Mouse (Mus musculus): ENCODE data around the gene Shkbp1. TPM values are rescaled to one million over a fixed set of nuclear protein-coding genes. Genes with fewer than 3 reads are reported as not detected.
A peak's percentile ranks its signal among the peaks of the same experiment; 100 is the strongest.

Gene Shkbp1
- 59.5 and 59.9 TPM in 2 replicates for polyA plus RNA-seq (2016; fragmentation: Nextera tagmentation; extraction: Ambion mirVana)

DNA sequence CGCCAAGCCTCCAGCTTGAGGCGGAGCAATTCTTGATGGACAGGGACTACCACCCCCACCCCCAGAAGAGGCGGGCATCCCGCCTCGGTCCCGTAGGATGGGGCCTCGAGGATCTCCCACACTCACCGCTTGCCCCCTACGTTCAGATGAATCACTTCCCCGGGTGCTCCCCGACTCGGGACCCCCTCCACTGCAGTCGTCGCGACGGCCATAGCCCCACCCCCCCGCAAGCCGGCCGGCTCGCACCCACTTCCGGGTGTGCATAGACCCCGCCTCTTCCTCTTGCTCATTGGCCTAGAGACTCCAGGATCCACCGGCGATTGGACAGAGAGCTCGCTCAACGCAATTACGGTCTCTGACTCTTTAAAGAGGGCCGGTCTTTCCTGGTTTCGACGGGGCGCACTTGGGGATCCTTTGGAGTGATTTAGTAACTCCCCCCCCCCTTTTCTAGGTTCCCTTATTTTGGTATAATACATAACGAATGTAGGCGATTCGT, at the start of gene Shkbp1:
Shkbp1 (minus strand) TSS at position 275 of the 496 bp plus-strand sequence.
- WGBS: under 1% methylated on average over 34 of the region's 34 CpGs
- Histone ChIP-seq H3K27ac (no peak within 1 kb of the TSS), H3K27me3 (peaks cover 28% of the 10 kb centered on the region), H3K4me2 (peak within 1 kb of the TSS; percentile 73), H3K9me3 (no peaks in the 10 kb centered on the region), H3K9ac (replicated peaks) (peak within 1 kb of the TSS; percentile 58), H3K36me3 (peaks cover 22% of the 10 kb centered on the region), H3K4me1 (replicated peaks) (peaks cover 23% of the 10 kb centered on the region), H3K4me3 (replicated peaks) (peak within 1 kb of the TSS; percentile 64)
- peak; percentile 84 for ATAC-seq (ENCODE audit: insufficient number of reproducible peaks, insufficient read depth, low FRiP score, low TSS enrichment, low read depth)

DNA sequence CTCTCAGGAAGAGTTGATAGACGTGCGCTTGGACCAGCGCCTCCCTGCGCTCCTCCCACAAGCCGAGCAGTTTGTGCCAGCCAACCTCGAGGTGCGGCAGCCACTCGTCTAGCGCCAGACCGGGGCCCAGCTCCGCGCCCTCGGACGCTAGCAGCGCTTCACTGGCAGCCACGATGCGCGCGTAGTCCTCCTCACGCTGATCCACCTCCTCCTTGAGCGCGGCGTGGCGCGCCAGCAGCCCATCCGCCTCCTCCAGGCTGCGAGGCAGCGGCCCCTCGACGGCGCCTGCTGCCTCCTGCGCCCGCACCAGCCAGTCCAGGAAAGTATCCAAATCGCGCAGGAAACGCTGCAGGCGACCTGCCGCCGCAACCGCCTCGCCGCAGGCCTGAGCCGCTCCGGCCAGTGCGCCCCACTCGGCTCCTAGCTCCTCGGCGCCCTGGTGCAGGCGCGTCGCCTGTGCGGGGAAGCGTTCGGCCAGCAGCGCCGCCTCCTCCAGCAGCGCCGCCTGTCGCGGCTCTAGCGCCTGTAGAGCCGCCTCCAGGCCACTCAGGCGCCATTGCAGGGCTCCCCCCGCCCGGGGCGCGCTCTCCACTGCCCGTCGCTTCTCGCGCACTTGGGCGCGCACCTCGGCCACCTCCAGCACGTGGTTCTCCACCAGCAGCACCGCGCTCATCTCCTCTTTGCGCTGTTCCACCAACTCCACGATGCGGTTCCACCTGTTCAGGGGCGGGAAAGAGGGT, 48.6 kb upstream of the Shkbp1 start:
- H3K4me1 ChIP-seq (replicated peaks): peaks cover 21% of the 10 kb centered on the region
- WGBS: 6% methylated on average over 81 of the region's 81 CpGs
- peak overlapping the region; percentile 37 for H3K4me2 ChIP-seq

DNA sequence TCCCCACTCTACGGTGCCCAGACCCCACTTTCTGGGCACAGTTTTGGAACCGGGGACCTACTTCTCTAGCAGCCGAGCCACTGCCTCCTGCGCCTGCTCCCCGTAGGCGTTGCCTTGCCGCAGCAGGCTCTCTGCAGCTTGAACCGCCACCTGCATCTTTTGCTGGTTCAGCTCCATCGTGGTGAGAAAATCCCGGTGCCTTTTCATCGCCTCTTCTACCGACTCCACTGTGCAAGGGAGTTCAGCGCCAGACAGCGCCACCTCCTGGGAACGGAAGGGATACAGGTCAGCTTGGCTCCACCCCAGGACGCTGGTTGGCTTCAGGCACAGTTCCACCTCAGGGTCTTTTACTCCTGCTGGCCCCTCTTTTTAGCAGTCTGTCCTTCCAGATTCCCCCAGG, 46.9 kb upstream of the Shkbp1 start:
- Histone ChIP-seq H3K9me3 (peaks cover 16% of the 10 kb centered on the region), H3K9ac (replicated peaks) (no peak overlapping the region), H3K4me2 (no peak overlapping the region), H3K4me1 (replicated peaks) (peaks cover 6% of the 10 kb centered on the region; the same call in 1 of the 2 replicates), H3K27ac (no peak overlapping the region), H3K4me3 (replicated peaks) (no peak overlapping the region), H3K27me3 (peaks cover 96% of the 10 kb centered on the region), H3K36me3 (no peaks in the 10 kb centered on the region)
- ATAC-seq (ENCODE audit: insufficient number of reproducible peaks, insufficient read depth, low FRiP score, low TSS enrichment, low read depth): no peak
- 11% methylated on average over 16 of the region's 16 CpGs for WGBS

More for the DNA sequence above, 48.6 kb upstream of the Shkbp1 start:
- no peaks in the 10 kb centered on the region for H3K36me3 ChIP-seq
- no peak overlapping the region for H3K9ac ChIP-seq (replicated peaks)
- peak overlapping the region; percentile 25 for H3K4me3 ChIP-seq (replicated peaks)
- ATAC-seq (ENCODE audit: insufficient number of reproducible peaks, insufficient read depth, low FRiP score, low TSS enrichment, low read depth): no peak
- H3K27me3 ChIP-seq: peaks cover 98% of the 10 kb centered on the region
- H3K9me3 ChIP-seq: peaks cover 16% of the 10 kb centered on the region
- no peak overlapping the region for H3K27ac ChIP-seq

DNA sequence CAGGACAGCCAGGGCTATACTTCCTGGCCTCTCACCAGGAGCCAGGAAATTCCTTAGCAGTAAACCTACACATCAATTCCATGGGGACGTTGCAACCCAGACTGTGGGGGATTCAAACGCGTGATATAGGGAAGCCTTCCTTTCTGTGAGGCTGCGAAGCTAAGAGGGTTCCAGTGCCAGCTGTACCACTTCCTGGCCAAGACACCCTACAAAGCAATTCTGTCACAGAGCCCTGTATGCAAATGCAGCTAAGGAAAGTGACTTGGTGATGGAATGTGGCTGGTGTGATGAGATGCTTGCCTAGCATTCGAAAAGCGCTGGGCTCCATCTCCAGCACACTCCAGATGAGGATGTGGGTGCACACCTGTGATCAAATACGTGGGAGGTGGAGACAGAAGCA, 44.7 kb upstream of the Shkbp1 start:
- H3K27me3 ChIP-seq: peaks cover 96% of the 10 kb centered on the region
- H3K9me3 ChIP-seq: peaks cover 11% of the 10 kb centered on the region
- no peak overlapping the region for H3K4me3 ChIP-seq (replicated peaks)
- 80% methylated on average over 7 of the region's 7 CpGs for WGBS
- no peaks in the 10 kb centered on the region for H3K36me3 ChIP-seq
- no peak for ATAC-seq (ENCODE audit: insufficient number of reproducible peaks, insufficient read depth, low FRiP score, low TSS enrichment, low read depth)
- H3K4me1 ChIP-seq (replicated peaks): 0 out of 2 replicates have a peak, but pooled peaks cover 8% of the 10 kb centered on the region
- H3K27ac ChIP-seq: no peak overlapping the region
- H3K9ac ChIP-seq (replicated peaks): no peak overlapping the region
- no peak overlapping the region for H3K4me2 ChIP-seq

DNA sequence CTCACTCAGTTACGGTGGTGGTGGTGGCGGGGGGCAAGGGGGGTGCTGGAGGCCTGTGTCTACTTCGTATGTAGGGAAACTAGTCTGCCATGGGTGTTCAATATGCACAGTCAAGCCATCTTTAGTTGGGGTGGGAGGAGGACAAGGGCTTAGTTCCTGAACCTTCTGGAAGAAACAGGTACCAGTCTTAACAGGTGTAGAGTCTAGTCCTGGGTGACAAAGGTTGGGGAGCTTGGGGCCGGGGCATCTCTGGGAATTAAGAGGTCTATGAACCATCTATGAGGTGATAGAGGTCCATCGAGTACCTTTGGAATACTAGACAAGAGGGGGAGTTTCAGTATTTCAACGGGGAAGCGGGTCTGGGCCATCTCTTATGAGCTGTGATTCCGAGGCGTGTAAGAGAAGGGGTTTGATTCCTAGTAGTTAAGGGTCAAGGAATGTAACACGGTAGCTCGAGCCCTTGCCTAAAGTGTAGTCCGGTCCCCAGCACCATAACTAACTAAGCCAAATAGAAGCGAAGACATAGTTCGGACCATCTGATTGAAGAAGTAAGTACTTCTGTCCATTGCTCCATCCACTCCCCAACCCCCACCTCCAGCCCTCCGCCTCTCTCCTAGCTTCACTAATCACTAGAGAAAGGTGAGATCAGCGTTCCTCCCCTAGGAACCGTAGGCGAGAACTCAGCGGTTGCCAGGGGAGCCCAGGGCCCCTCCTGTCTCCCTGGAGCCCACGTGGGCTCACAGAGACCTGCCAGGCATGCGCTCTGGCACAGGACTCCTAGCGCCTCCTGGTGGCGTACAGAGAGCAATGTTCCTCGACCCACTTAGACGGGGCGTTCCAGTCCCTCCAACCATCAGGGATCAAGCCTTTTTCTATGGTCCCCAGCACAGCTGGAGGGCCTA, 41.5 kb upstream of the Shkbp1 start:
- Histone ChIP-seq H3K9ac (replicated peaks) (no peak overlapping the region), H3K9me3 (no peaks in the 10 kb centered on the region), H3K4me3 (replicated peaks) (0 out of 2 replicates have a peak overlapping the region, but pooled peaks have one; percentile 53), H3K27me3 (peaks cover 94% of the 10 kb centered on the region), H3K27ac (no peak overlapping the region), H3K4me2 (peak overlapping the region; percentile 70), H3K4me1 (replicated peaks) (0 out of 2 replicates have a peak, but pooled peaks cover 3% of the 10 kb centered on the region), H3K36me3 (no peaks in the 10 kb centered on the region)
- WGBS: 17% methylated on average over 26 of the region's 26 CpGs
- ATAC-seq (ENCODE audit: insufficient number of reproducible peaks, insufficient read depth, low FRiP score, low TSS enrichment, low read depth): no peak

DNA sequence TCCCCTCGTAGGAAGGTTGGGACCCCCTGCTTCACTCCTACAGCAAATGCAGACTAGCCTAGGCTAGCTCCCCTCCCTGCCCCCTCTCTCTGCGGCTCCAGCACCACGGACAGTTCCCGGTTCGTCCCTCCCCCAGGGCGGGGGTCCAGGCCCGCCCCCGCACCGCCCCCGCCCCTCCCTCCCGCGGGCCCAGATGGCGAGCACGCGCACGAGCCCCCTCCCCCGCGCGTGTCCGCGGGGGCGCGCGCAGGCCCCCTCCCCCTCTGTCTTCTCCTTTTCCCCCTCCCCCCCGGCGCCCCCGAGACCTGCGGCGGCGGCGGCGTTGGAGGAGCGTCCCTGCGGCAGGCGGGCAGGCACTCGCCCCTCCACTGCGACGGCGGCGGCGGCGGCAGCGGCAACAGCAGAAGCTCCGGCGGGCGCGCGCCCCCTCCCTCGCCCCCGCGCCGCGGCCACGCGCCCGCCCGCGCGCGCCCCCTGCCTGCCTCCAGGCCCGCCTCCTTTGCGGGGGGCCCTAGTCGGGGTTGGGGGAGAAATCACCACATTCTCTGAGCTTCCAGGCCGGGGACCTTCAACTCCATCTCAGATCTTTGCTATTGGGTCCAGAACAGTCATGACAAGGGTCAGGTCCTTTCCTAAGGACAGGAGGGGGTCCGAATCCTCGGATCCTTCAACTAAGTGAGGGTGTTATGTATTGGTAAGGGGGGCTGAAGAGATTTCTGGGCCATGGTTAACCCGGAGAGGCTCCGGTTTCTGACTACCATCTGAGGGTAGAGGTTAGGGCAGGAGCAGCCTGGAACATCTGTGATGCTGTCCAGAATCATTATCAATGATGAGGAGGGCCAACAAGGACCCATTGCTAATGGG, 40.6 kb upstream of the Shkbp1 start:
- Histone ChIP-seq H3K36me3 (no peaks in the 10 kb centered on the region), H3K9me3 (no peaks in the 10 kb centered on the region), H3K9ac (replicated peaks) (peak overlapping the region; percentile 27; the same call in 1 of the 2 replicates), H3K4me3 (replicated peaks) (peak overlapping the region; percentile 53), H3K27ac (no peak overlapping the region), H3K4me1 (replicated peaks) (0 out of 2 replicates have a peak, but pooled peaks cover 3% of the 10 kb centered on the region), H3K27me3 (peaks cover 94% of the 10 kb centered on the region), H3K4me2 (peak overlapping the region; percentile 70)
- WGBS: 3% methylated on average over 46 of the region's 68 CpGs
- ATAC-seq (ENCODE audit: insufficient number of reproducible peaks, insufficient read depth, low FRiP score, low TSS enrichment, low read depth): no peak

DNA sequence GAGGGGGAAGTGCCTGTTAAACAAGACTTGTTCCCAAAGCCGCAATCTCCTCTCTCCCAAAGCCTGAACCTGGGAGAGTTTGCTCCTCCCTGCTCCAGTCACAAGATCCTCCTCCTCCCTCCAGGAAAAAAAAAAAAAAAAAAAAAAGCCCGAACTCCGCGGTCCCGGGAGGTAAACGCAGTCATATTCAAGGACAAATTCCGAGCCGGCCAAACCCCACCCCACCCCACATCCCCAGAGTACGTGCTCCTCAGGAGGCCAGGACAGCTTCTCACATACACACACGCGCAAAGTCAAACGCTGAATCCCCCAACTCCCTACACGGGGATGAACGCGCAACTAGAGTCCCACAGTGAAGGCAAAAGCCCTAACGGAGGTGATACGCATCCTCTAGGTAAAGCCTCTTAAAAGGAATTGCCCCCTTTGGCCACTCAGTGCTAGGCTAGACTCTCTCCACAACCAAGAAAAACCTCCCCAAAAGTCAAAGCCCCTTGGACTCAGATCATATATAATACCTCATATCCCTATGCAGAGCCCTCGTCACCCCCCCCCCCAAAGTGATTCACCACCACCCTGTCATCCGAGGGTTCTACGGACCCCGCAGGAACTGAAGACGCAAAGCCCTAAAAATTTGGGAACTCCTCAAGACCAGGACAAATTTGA, 39.8 kb upstream of the Shkbp1 start:
- Histone ChIP-seq H3K9ac (replicated peaks) (no peak overlapping the region; the same call in 1 of the 2 replicates), H3K27me3 (peaks cover 94% of the 10 kb centered on the region), H3K27ac (no peak overlapping the region), H3K4me2 (peak overlapping the region; percentile 70), H3K36me3 (no peaks in the 10 kb centered on the region), H3K9me3 (no peaks in the 10 kb centered on the region), H3K4me3 (replicated peaks) (peak overlapping the region; percentile 53), H3K4me1 (replicated peaks) (0 out of 2 replicates have a peak, but pooled peaks cover 3% of the 10 kb centered on the region)
- WGBS: 3% methylated on average over 22 of the region's 22 CpGs
- no peak for ATAC-seq (ENCODE audit: insufficient number of reproducible peaks, insufficient read depth, low FRiP score, low TSS enrichment, low read depth)

DNA sequence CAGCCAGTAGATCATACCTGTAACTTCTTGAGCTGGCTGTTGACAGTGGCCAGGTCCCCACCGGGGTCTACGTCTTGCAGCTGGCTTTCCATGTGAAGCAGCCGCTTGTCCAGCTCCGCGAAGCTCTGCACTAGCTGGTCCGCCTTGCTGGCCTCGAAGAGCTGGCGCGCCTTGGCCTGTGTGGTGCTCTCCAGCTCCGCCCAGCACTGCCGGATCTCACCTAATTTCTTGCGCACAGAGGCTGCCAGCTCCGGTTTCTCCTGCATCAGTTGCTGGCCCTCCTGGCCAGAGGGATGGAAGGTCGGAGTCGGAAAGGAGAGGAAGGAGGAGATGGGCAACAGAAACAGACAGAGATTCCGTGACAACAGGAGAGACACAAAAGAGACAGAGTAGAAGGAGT, 35.6 kb upstream of the Shkbp1 start:
- 34% methylated on average over 16 of the region's 16 CpGs for WGBS
- no peak overlapping the region for H3K4me3 ChIP-seq (replicated peaks)

DNA sequence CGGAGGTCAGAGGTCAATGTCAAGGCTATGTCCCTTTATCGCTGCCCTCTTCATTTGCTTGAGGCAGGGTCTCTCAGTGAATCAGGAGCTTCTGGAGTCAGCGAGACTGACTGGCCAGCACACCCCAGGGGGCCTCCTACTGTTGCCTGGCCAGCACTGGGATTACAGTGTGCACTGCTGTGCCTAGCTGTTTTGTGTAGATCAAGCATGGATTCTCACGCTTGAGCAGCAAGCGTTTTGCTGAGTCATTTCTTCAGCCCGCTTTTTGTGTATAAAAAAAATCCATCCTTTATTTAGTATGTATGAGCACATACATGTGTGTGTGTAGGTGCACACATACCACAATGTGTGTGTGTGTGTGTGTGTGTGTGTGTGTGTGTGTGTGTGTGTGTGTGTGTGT, 33.4 kb upstream of the Shkbp1 start:
- H3K4me2 ChIP-seq: no peak overlapping the region
- WGBS: 68% methylated on average over 6 of the region's 6 CpGs
- H3K27me3 ChIP-seq: peaks cover 57% of the 10 kb centered on the region
- no peak for ATAC-seq (ENCODE audit: insufficient number of reproducible peaks, insufficient read depth, low FRiP score, low TSS enrichment, low read depth)
- H3K9me3 ChIP-seq: no peaks in the 10 kb centered on the region
- no peak overlapping the region for H3K27ac ChIP-seq
- no peaks in the 10 kb centered on the region for H3K36me3 ChIP-seq
- no peak overlapping the region for H3K4me3 ChIP-seq (replicated peaks)
- no peak overlapping the region for H3K9ac ChIP-seq (replicated peaks)
- H3K4me1 ChIP-seq (replicated peaks): no peaks in the 10 kb centered on the region

More for the DNA sequence above, 35.6 kb upstream of the Shkbp1 start:
- Histone ChIP-seq H3K9ac (replicated peaks) (no peak overlapping the region), H3K9me3 (no peaks in the 10 kb centered on the region), H3K4me1 (replicated peaks) (no peaks in the 10 kb centered on the region), H3K27me3 (peaks cover 75% of the 10 kb centered on the region), H3K4me2 (no peak overlapping the region), H3K27ac (no peak overlapping the region), H3K36me3 (no peaks in the 10 kb centered on the region)
- ATAC-seq (ENCODE audit: insufficient number of reproducible peaks, insufficient read depth, low FRiP score, low TSS enrichment, low read depth): no peak

DNA sequence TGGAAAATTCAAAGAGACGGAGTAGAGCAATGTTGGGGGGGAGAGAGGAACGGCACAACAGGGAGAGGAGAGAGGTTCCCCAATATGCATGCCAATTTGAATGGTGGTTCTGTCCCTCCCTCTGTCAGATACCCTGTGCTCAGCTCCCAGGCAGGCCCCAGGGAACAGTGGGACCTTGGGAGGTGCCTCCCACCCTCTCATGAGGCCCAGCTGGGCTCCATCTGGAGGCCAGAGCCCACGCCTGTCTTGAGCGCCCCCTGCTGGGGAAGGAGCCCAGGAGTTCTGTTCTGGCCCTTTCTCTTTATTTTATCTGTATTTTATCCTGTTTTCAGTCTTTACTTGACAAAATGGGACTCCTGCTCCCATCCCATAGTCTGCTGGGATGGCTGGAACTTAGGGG, 28.9 kb upstream of the Shkbp1 start:
- H3K4me1 ChIP-seq (replicated peaks): no peaks in the 10 kb centered on the region
- no peak overlapping the region for H3K4me2 ChIP-seq
- peaks cover 29% of the 10 kb centered on the region; the same call in 1 of the 2 replicates for H3K27me3 ChIP-seq
- H3K9me3 ChIP-seq: no peaks in the 10 kb centered on the region
- H3K27ac ChIP-seq: no peak overlapping the region
- no peaks in the 10 kb centered on the region for H3K36me3 ChIP-seq
- H3K4me3 ChIP-seq (replicated peaks): no peak overlapping the region
- 0 out of 2 replicates have a peak, but pooled peaks have one; percentile 20 for ATAC-seq (ENCODE audit: insufficient number of reproducible peaks, insufficient read depth, low FRiP score, low TSS enrichment, low read depth)
- 33% methylated on average over 4 of the region's 4 CpGs for WGBS
- H3K9ac ChIP-seq (replicated peaks): no peak overlapping the region

Measured in limb, embryonic 12.5 days (tissue).